Mouse (Mus musculus) liver, embryonic 12.5 days (tissue): ENCODE results near the gene Olfr1135. TPM values are rescaled to one million over a fixed set of nuclear protein-coding genes. Genes with fewer than 3 reads are reported as not detected.

ENCODE experiments used
- ATAC-seq: fragments of 200-750 bp; cut with Nextera tagmentation; 2 replicates; pipeline ENCODE4 v1.8.0; 2017; ENCODE audit warnings: moderate number of reproducible peaks, mild to moderate bottlenecking, moderate library complexity
- H3K27ac ChIP-seq: fragments of 300-500 bp; sonication (generic); 2 replicates; pipeline ENCODE4 v1.5.1; 2016; ENCODE audit warnings: mild to moderate bottlenecking
- H3K27me3 ChIP-seq: fragments of 300-500 bp; sonication (generic); replicated peaks from 2 replicates; pipeline ENCODE4 v1.6.1; 2016; ENCODE audit warnings: mild to moderate bottlenecking, moderate library complexity
- H3K36me3 ChIP-seq: fragments of 300-500 bp; sonication (generic); 2 replicates; pipeline ENCODE4 v1.6.1; 2016; ENCODE audit warnings: mild to moderate bottlenecking, moderate library complexity
- H3K4me1 ChIP-seq: fragments of 300-500 bp; sonication (generic); 2 replicates; pipeline ENCODE4 v1.6.1; 2016
- H3K4me2 ChIP-seq: fragments of 300-500 bp; sonication (generic); 2 replicates; pipeline ENCODE4 v1.6.1; 2016; ENCODE audit warnings: mild to moderate bottlenecking, moderate library complexity
- H3K4me3 ChIP-seq: fragments of 300-500 bp; sonication (generic); 2 replicates; pipeline ENCODE4 v1.5.1; 2016; ENCODE audit warnings: mild to moderate bottlenecking, moderate library complexity
- H3K9ac ChIP-seq: fragments of 300-500 bp; sonication (generic); 2 replicates; pipeline ENCODE4 v1.6.1; 2016; ENCODE audit warnings: mild to moderate bottlenecking, moderate library complexity
- H3K9me3 ChIP-seq: fragments of 300-500 bp; sonication (generic); replicated peaks from 2 replicates; pipeline ENCODE4 v1.6.1; 2016; ENCODE audit warnings: mild to moderate bottlenecking, moderate library complexity
- WGBS: fragments of 180-500 bp; shearing (Covaris S2); methylation state at CpG from one replicate; pipeline ENCODE4 v1.1.7; 2016; ENCODE audit not compliant: insufficient replicate concordance; 5-methylcytosine and 5-hydroxymethylcytosine counted together
- polyA plus RNA-seq: library from polyadenylated mRNA; unstranded; fragments of >200 nt; fragmentation: Nextera tagmentation; extraction: Ambion mirVana; gene quantifications from 2 replicates; pipeline ENCODE4 v1.2.1, GENCODE M21; 2016

Gene Olfr1135
- not detected in 2 replicates for polyA plus RNA-seq

- no peaks in the 10 kb centered on the region for H3K27me3 ChIP-seq
- H3K9me3 ChIP-seq: no peaks in the 10 kb centered on the region
- no peak within 1 kb of the TSS for H3K9ac ChIP-seq
- 10% methylated on average over 1 of the region's 1 CpGs for WGBS
- no peak within 1 kb of the TSS for H3K4me2 ChIP-seq
- no peaks in the 10 kb centered on the region for H3K4me1 ChIP-seq
- no peak for ATAC-seq
- H3K36me3 ChIP-seq: no peaks in the 10 kb centered on the region
- H3K27ac ChIP-seq: no peak within 1 kb of the TSS
- no peak within 1 kb of the TSS for H3K4me3 ChIP-seq
Observed at GRCm38 (mm10) chr2:87673564-87673963, at the start of gene Olfr1135. Gene Olfr1135 (minus strand): TSS chr2:87673664.

- H3K4me2 ChIP-seq: no peak within 1 kb of the TSS
- H3K36me3 ChIP-seq: no peaks in the 10 kb centered on the region
- no peak for ATAC-seq
Observed at GRCm38 (mm10) chr2:87713079-87713478, 39.6 kb upstream of the Olfr1135 start, which contains the start of gene Olfr1137. Gene Olfr1137 (minus strand): TSS chr2:87713179.

GRCm38 (mm10) chr2:87693847-87694246, 20.4 kb upstream of the Olfr1135 start, which contains the start of gene Olfr1136:
Gene Olfr1136 (minus strand): TSS chr2:87693947.
- no peak within 1 kb of the TSS for H3K27ac ChIP-seq
- ATAC-seq: no peak

More at GRCm38 (mm10) chr2:87713079-87713478, 39.6 kb upstream of the Olfr1135 start, which contains the start of gene Olfr1137:
- Histone ChIP-seq H3K9me3 (0 out of 2 replicates have a peak, but pooled peaks cover 2% of the 10 kb centered on the region), H3K4me1 (no peaks in the 10 kb centered on the region), H3K4me3 (no peak within 1 kb of the TSS), H3K27ac (no peak within 1 kb of the TSS), H3K9ac (no peak within 1 kb of the TSS), H3K27me3 (no peaks in the 10 kb centered on the region)

GRCm38 (mm10) chr2:87658360-87658759, 15.1 kb downstream of the Olfr1135 start, which contains the start of gene Olfr1134:
Gene Olfr1134 (minus strand): TSS chr2:87658460.
- H3K27ac ChIP-seq: no peak within 1 kb of the TSS
- no peaks in the 10 kb centered on the region for H3K9me3 ChIP-seq
- WGBS: 65% methylated on average over 2 of the region's 2 CpGs
- no peaks in the 10 kb centered on the region for H3K36me3 ChIP-seq
- no peaks in the 10 kb centered on the region for H3K4me1 ChIP-seq
- H3K4me3 ChIP-seq: no peak within 1 kb of the TSS
- ATAC-seq: no peak
- H3K27me3 ChIP-seq: no peaks in the 10 kb centered on the region
- no peak within 1 kb of the TSS for H3K4me2 ChIP-seq
- H3K9ac ChIP-seq: no peak within 1 kb of the TSS

More at GRCm38 (mm10) chr2:87693847-87694246, 20.4 kb upstream of the Olfr1135 start, which contains the start of gene Olfr1136:
- no peaks in the 10 kb centered on the region for H3K27me3 ChIP-seq
- H3K4me2 ChIP-seq: no peak within 1 kb of the TSS
- H3K9me3 ChIP-seq: no peaks in the 10 kb centered on the region
- H3K36me3 ChIP-seq: no peaks in the 10 kb centered on the region
- H3K4me1 ChIP-seq: no peaks in the 10 kb centered on the region
- no peak within 1 kb of the TSS for H3K9ac ChIP-seq
- H3K4me3 ChIP-seq: no peak within 1 kb of the TSS

- no peak within 1 kb of the TSS for H3K9ac ChIP-seq
- H3K4me3 ChIP-seq: no peak within 1 kb of the TSS
- ATAC-seq: no peak
- H3K4me2 ChIP-seq: no peak within 1 kb of the TSS
- no peaks in the 10 kb centered on the region for H3K36me3 ChIP-seq
- no peaks in the 10 kb centered on the region for H3K27me3 ChIP-seq
- H3K9me3 ChIP-seq: no peaks in the 10 kb centered on the region
- H3K27ac ChIP-seq: no peak within 1 kb of the TSS
- no peaks in the 10 kb centered on the region for H3K4me1 ChIP-seq
Observed at GRCm38 (mm10) chr2:87647274-87647673, 26.2 kb downstream of the Olfr1135 start, which contains the start of gene Olfr1133. Gene Olfr1133 (minus strand): TSS chr2:87647374.

- no peaks in the 10 kb centered on the region for H3K9me3 ChIP-seq
- no peaks in the 10 kb centered on the region for H3K4me1 ChIP-seq
- no peak overlapping the region for H3K9ac ChIP-seq
- H3K4me2 ChIP-seq: no peak overlapping the region
- no peak for ATAC-seq
- no peak overlapping the region for H3K27ac ChIP-seq
- no peaks in the 10 kb centered on the region for H3K27me3 ChIP-seq
- no peaks in the 10 kb centered on the region for H3K36me3 ChIP-seq
- no peak overlapping the region for H3K4me3 ChIP-seq
Observed at GRCm38 (mm10) chr2:87642441-87642840, 31.0 kb downstream of the Olfr1135 start.

GRCm38 (mm10) chr2:87637435-87637834, 36.0 kb downstream of the Olfr1135 start, which contains the start of gene Olfr1132:
Gene Olfr1132 (minus strand): TSS chr2:87637535.
- no peaks in the 10 kb centered on the region for H3K27me3 ChIP-seq
- no peaks in the 10 kb centered on the region for H3K4me1 ChIP-seq
- H3K27ac ChIP-seq: no peak within 1 kb of the TSS
- no peak within 1 kb of the TSS for H3K4me2 ChIP-seq
- no peak within 1 kb of the TSS for H3K4me3 ChIP-seq
- ATAC-seq: no peak
- H3K9me3 ChIP-seq: no peaks in the 10 kb centered on the region; the same call in 1 of the 2 replicates
- H3K36me3 ChIP-seq: no peaks in the 10 kb centered on the region
- no peak within 1 kb of the TSS for H3K9ac ChIP-seq

GRCm38 (mm10) chr2:87626804-87627203, 46.7 kb downstream of the Olfr1135 start, which contains the start of gene Olfr1131:
Gene Olfr1131 (plus strand): TSS chr2:87627104.
- no peak for ATAC-seq
- Histone ChIP-seq H3K9ac (no peak within 1 kb of the TSS), H3K4me3 (no peak within 1 kb of the TSS), H3K27me3 (no peaks in the 10 kb centered on the region), H3K4me2 (no peak within 1 kb of the TSS), H3K27ac (no peak within 1 kb of the TSS), H3K36me3 (no peaks in the 10 kb centered on the region), H3K4me1 (no peaks in the 10 kb centered on the region), H3K9me3 (0 out of 2 replicates have a peak, but pooled peaks cover 2% of the 10 kb centered on the region)
- 49% methylated on average over 3 of the region's 3 CpGs for WGBS

Other genes with a start within 250 kb of the Olfr1135 start
- 0.05 TPM in 1 of 2 replicates, not detected in the other for gene Olfr1124, start 243.4 kb downstream of the Olfr1135 start, polyA plus RNA-seq
- gene Olfr1126, start 219.7 kb downstream of the Olfr1135 start, polyA plus RNA-seq: not detected in 2 replicates
- not detected in 2 replicates for gene Pramel7, start 176.6 kb downstream of the Olfr1135 start, polyA plus RNA-seq
- not detected in 2 replicates for gene Pramel6, start 167.1 kb downstream of the Olfr1135 start, polyA plus RNA-seq
- gene Olfr153, start 141.9 kb downstream of the Olfr1135 start, polyA plus RNA-seq: not detected in 2 replicates
- gene Olfr1128, start 128.1 kb downstream of the Olfr1135 start, polyA plus RNA-seq: not detected in 2 replicates
- gene Olfr1129, start 99.8 kb downstream of the Olfr1135 start, polyA plus RNA-seq: not detected in 2 replicates
- gene Olfr1130, start 67.5 kb downstream of the Olfr1135 start, polyA plus RNA-seq: not detected in 2 replicates
- gene Olfr1131, start 46.6 kb downstream of the Olfr1135 start, polyA plus RNA-seq: not detected in 2 replicates
- gene Olfr1132, start 36.1 kb downstream of the Olfr1135 start, polyA plus RNA-seq: not detected in 2 replicates
- not detected in 2 replicates for gene Olfr1133, start 26.3 kb downstream of the Olfr1135 start, polyA plus RNA-seq
- gene Olfr1134, start 15.2 kb downstream of the Olfr1135 start, polyA plus RNA-seq: not detected in 2 replicates
- gene Olfr1136, start 20.3 kb upstream of the Olfr1135 start, polyA plus RNA-seq: not detected in 2 replicates
- not detected in 2 replicates for gene Olfr1137, start 39.5 kb upstream of the Olfr1135 start, polyA plus RNA-seq
- gene Olfr1138, start 66.3 kb upstream of the Olfr1135 start, polyA plus RNA-seq: not detected in 2 replicates
- not detected in 2 replicates for gene Olfr1140, start 70.1 kb upstream of the Olfr1135 start, polyA plus RNA-seq
- not detected in 2 replicates for gene Olfr1141, start 80.3 kb upstream of the Olfr1135 start, polyA plus RNA-seq
- gene Olfr152, start 105.8 kb upstream of the Olfr1135 start, polyA plus RNA-seq: not detected in 2 replicates
- gene Olfr1143, start 126.9 kb upstream of the Olfr1135 start, polyA plus RNA-seq: not detected in 2 replicates
- not detected in 2 replicates for gene Olfr1145, start 136.2 kb upstream of the Olfr1135 start, polyA plus RNA-seq
- not detected in 2 replicates for gene Olfr1148, start 156.9 kb upstream of the Olfr1135 start, polyA plus RNA-seq
- gene Olfr1150-ps1, start 170.3 kb upstream of the Olfr1135 start, polyA plus RNA-seq: not detected in 2 replicates
- gene Olfr1151, start 182.2 kb upstream of the Olfr1135 start, polyA plus RNA-seq: not detected in 2 replicates
- gene Olfr1152, start 192.8 kb upstream of the Olfr1135 start, polyA plus RNA-seq: not detected in 2 replicates
- gene Olfr1153, start 221.3 kb upstream of the Olfr1135 start, polyA plus RNA-seq: not detected in 2 replicates
- gene Olfr1154, start 231.5 kb upstream of the Olfr1135 start, polyA plus RNA-seq: not detected in 2 replicates